Mouse (Mus musculus): Measurements from ENCODE around the gene Osm.

DNA sequence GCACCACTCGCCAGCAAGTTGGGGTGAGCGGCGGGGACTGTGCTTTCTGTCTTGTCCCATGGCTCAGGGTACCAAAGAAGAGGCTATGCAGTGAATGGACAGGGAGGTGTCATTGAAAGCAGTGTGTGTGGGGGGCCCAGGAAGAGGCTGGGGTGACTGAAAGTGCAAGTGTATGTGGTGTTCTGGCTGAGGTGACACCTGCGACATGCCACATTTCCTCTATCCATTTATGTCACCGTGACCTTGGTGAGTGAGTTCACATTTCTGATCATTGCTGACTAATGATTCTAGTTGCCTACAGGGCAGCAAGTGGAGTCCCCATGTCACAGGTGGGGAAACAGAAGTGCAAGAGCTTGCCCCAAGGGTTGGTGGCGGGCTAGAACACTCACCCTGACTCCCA, 32.3 kb downstream of the Osm start:
- TF ChIP-seq CTCF (IDR thresholded peaks at IDR 0.05; ENCODE audit: low read depth): no peak
- no peak for TF ChIP-seq EP300 (IDR thresholded peaks at IDR 0.05; ENCODE audit: low read depth)

Data from liver, embryonic 14.5 days (tissue).